Mouse (Mus musculus): ENCODE results near the gene Stum. TPM values are rescaled to one million over a fixed set of nuclear protein-coding genes. Genes with fewer than 3 reads are reported as not detected.
A peak's percentile ranks its signal among the peaks of the same experiment; 100 is the strongest.

Stum gene
- polyA plus RNA-seq, 1 experiment: 11.6 TPM

- TF ChIP-seq CTCF (IDR thresholded peaks at IDR 0.05; ENCODE audit: borderline replicate concordance, extremely low read depth, insufficient read depth, insufficient read length) (no peak), POLR2A (IDR thresholded peaks at IDR 0.05; ENCODE audit: borderline replicate concordance, extremely low read depth, insufficient read depth, insufficient read length, poor library complexity, severe bottlenecking) (no peak)
- no peak for DNase-seq (ENCODE audit: low read depth)
Measured at GRCm38 (mm10) chr1:180492777-180493176, 9.5 kb upstream of the Stum start.

- no peak for TF ChIP-seq CTCF (IDR thresholded peaks at IDR 0.05; ENCODE audit: borderline replicate concordance, extremely low read depth, insufficient read depth, insufficient read length)
- no peak for TF ChIP-seq POLR2A (IDR thresholded peaks at IDR 0.05; ENCODE audit: borderline replicate concordance, extremely low read depth, insufficient read depth, insufficient read length, poor library complexity, severe bottlenecking)
Measured at GRCm38 (mm10) chr1:180485346-180485745, 2.0 kb upstream of the Stum start.

GRCm38 (mm10) chr1:180482840-180483398 lies 385 bp downstream of the Stum start:
- DNase-seq (ENCODE audit: low read depth): no peak
- no peak for TF ChIP-seq POLR2A (IDR thresholded peaks at IDR 0.05; ENCODE audit: borderline replicate concordance, extremely low read depth, insufficient read depth, insufficient read length, poor library complexity, severe bottlenecking)
- no peak for TF ChIP-seq CTCF (IDR thresholded peaks at IDR 0.05; ENCODE audit: borderline replicate concordance, extremely low read depth, insufficient read depth, insufficient read length)

More at GRCm38 (mm10) chr1:180485346-180485745, 2.0 kb upstream of the Stum start:
- DNase-seq (ENCODE audit: low read depth): no peak

GRCm38 (mm10) chr1:180481956-180482355 lies 1.3 kb downstream of the Stum start:
- peak; percentile 26 for DNase-seq (ENCODE audit: low read depth)
- no peak for TF ChIP-seq POLR2A (IDR thresholded peaks at IDR 0.05; ENCODE audit: borderline replicate concordance, extremely low read depth, insufficient read depth, insufficient read length, poor library complexity, severe bottlenecking)
- TF ChIP-seq CTCF (IDR thresholded peaks at IDR 0.05; ENCODE audit: borderline replicate concordance, extremely low read depth, insufficient read depth, insufficient read length): 0 out of 2 replicates have a peak, but pooled peaks have one; percentile 2

- TF ChIP-seq CTCF (IDR thresholded peaks at IDR 0.05; ENCODE audit: borderline replicate concordance, extremely low read depth, insufficient read depth, insufficient read length) (no peak), POLR2A (IDR thresholded peaks at IDR 0.05; ENCODE audit: borderline replicate concordance, extremely low read depth, insufficient read depth, insufficient read length, poor library complexity, severe bottlenecking) (no peak)
Measured at GRCm38 (mm10) chr1:180481331-180481730, 2.0 kb downstream of the Stum start.

GRCm38 (mm10) chr1:180480325-180480724 lies 3.0 kb downstream of the Stum start:
- TF ChIP-seq POLR2A (IDR thresholded peaks at IDR 0.05; ENCODE audit: borderline replicate concordance, extremely low read depth, insufficient read depth, insufficient read length, poor library complexity, severe bottlenecking) (no peak), CTCF (IDR thresholded peaks at IDR 0.05; ENCODE audit: borderline replicate concordance, extremely low read depth, insufficient read depth, insufficient read length) (no peak)
- DNase-seq (ENCODE audit: low read depth): no peak

More at GRCm38 (mm10) chr1:180481331-180481730, 2.0 kb downstream of the Stum start:
- DNase-seq (ENCODE audit: low read depth): no peak

GRCm38 (mm10) chr1:180473566-180473965 lies 9.7 kb downstream of the Stum start:
- DNase-seq (ENCODE audit: low read depth): no peak
- TF ChIP-seq POLR2A (IDR thresholded peaks at IDR 0.05; ENCODE audit: borderline replicate concordance, extremely low read depth, insufficient read depth, insufficient read length, poor library complexity, severe bottlenecking) (no peak), CTCF (IDR thresholded peaks at IDR 0.05; ENCODE audit: borderline replicate concordance, extremely low read depth, insufficient read depth, insufficient read length) (no peak)

GRCm38 (mm10) chr1:180468004-180468403 lies 15.3 kb downstream of the Stum start:
- no peak for TF ChIP-seq POLR2A (IDR thresholded peaks at IDR 0.05; ENCODE audit: borderline replicate concordance, extremely low read depth, insufficient read depth, insufficient read length, poor library complexity, severe bottlenecking)
- TF ChIP-seq CTCF (IDR thresholded peaks at IDR 0.05; ENCODE audit: borderline replicate concordance, extremely low read depth, insufficient read depth, insufficient read length): no peak
- no peak for DNase-seq (ENCODE audit: low read depth)

GRCm38 (mm10) chr1:180465620-180466019 lies 17.7 kb downstream of the Stum start:
- no peak for DNase-seq (ENCODE audit: low read depth)
- TF ChIP-seq POLR2A (IDR thresholded peaks at IDR 0.05; ENCODE audit: borderline replicate concordance, extremely low read depth, insufficient read depth, insufficient read length, poor library complexity, severe bottlenecking) (no peak), CTCF (IDR thresholded peaks at IDR 0.05; ENCODE audit: borderline replicate concordance, extremely low read depth, insufficient read depth, insufficient read length) (no peak)

GRCm38 (mm10) chr1:180464357-180464756 lies 18.9 kb downstream of the Stum start:
- TF ChIP-seq POLR2A (IDR thresholded peaks at IDR 0.05; ENCODE audit: borderline replicate concordance, extremely low read depth, insufficient read depth, insufficient read length, poor library complexity, severe bottlenecking) (no peak), CTCF (IDR thresholded peaks at IDR 0.05; ENCODE audit: borderline replicate concordance, extremely low read depth, insufficient read depth, insufficient read length) (no peak)

GRCm38 (mm10) chr1:180462983-180463475 lies 20.3 kb downstream of the Stum start:
- TF ChIP-seq CTCF (IDR thresholded peaks at IDR 0.05; ENCODE audit: borderline replicate concordance, extremely low read depth, insufficient read depth, insufficient read length): no peak
- no peak for TF ChIP-seq POLR2A (IDR thresholded peaks at IDR 0.05; ENCODE audit: borderline replicate concordance, extremely low read depth, insufficient read depth, insufficient read length, poor library complexity, severe bottlenecking)
- no peak for DNase-seq (ENCODE audit: low read depth)

More at GRCm38 (mm10) chr1:180464357-180464756, 18.9 kb downstream of the Stum start:
- no peak for DNase-seq (ENCODE audit: low read depth)

- TF ChIP-seq CTCF (IDR thresholded peaks at IDR 0.05; ENCODE audit: borderline replicate concordance, extremely low read depth, insufficient read depth, insufficient read length): no peak
- TF ChIP-seq POLR2A (IDR thresholded peaks at IDR 0.05; ENCODE audit: borderline replicate concordance, extremely low read depth, insufficient read depth, insufficient read length, poor library complexity, severe bottlenecking): no peak
- no peak for DNase-seq (ENCODE audit: low read depth)
Measured at GRCm38 (mm10) chr1:180462396-180462795, 20.9 kb downstream of the Stum start.

Data from brain, embryonic 14.5 days (tissue).